Mouse (Mus musculus) hindbrain, embryonic 10.5 days (tissue): ENCODE data around the gene Acot1. TPM values are rescaled to one million over a fixed set of nuclear protein-coding genes. Genes with fewer than 3 reads are reported as not detected.
"Not testable (repeated sequence)": the region's sequence is repeated elsewhere in the genome, so short reads cannot be mapped to it uniquely, and the experiment has no call there.

Experiments
- DNase-seq: peaks from one replicate; pipeline ENCODE4 v3.0.0-alpha.2; 2017; ENCODE audit warnings: low spot score
- H3K27ac ChIP-seq: fragments of 300-500 bp; sonication (generic); 2 replicates; pipeline ENCODE4 v1.5.1; 2016; ENCODE audit warnings: mild to moderate bottlenecking, moderate library complexity
- H3K27me3 ChIP-seq: fragments of 300-500 bp; sonication (generic); 2 replicates; pipeline ENCODE4 v1.6.1; 2016; ENCODE audit warnings: mild to moderate bottlenecking; ENCODE audit not compliant: poor library complexity, insufficient read depth, severe bottlenecking
- H3K36me3 ChIP-seq: fragments of 300-500 bp; sonication (generic); 2 replicates; pipeline ENCODE4 v1.6.1; 2016; ENCODE audit warnings: mild to moderate bottlenecking, moderate library complexity
- H3K4me1 ChIP-seq: fragments of 300-500 bp; sonication (generic); replicated peaks from 2 replicates; pipeline ENCODE4 v1.6.1; 2016; ENCODE audit warnings: mild to moderate bottlenecking
- H3K4me3 ChIP-seq: fragments of 300-500 bp; sonication (generic); 2 replicates; pipeline ENCODE4 v1.5.1; 2016; ENCODE audit warnings: mild to moderate bottlenecking, moderate library complexity
- H3K9me3 ChIP-seq: fragments of 300-500 bp; sonication (generic); 2 replicates; pipeline ENCODE4 v1.6.1; 2016; ENCODE audit warnings: mild to moderate bottlenecking, moderate library complexity
- WGBS: fragments of 180-500 bp; shearing (Covaris S2); methylation state at CpG from one replicate; pipeline ENCODE4 v1.1.7; 2016; 5-methylcytosine and 5-hydroxymethylcytosine counted together
- polyA plus RNA-seq: library from polyadenylated mRNA; unstranded; fragments of >200 nt; fragmentation: Nextera tagmentation; extraction: Ambion mirVana; gene quantifications from 2 replicates; pipeline ENCODE4 v1.2.1, GENCODE M21; 2016

Gene Acot1
- 39.8 and 45.3 TPM in 2 replicates for polyA plus RNA-seq

- H3K36me3 ChIP-seq, H3K9me3 ChIP-seq, H3K27me3 ChIP-seq: not testable (repeated sequence)
- H3K4me1 ChIP-seq = peaks cover 48% of the 10 kb centered on the region
- peak; percentile 82 for DNase-seq
- H3K27ac ChIP-seq = peak within 1 kb of the TSS; percentile 85
- WGBS = 1% methylated on average over 63 of the region's 70 CpGs
- H3K4me3 ChIP-seq = peak within 1 kb of the TSS; percentile 53
Measured at GRCm38 (mm10) chr12:84009171-84009965, at the start of gene Acot1. TSS of gene Acot1 (plus strand) at chr12:84009490.

DNA sequence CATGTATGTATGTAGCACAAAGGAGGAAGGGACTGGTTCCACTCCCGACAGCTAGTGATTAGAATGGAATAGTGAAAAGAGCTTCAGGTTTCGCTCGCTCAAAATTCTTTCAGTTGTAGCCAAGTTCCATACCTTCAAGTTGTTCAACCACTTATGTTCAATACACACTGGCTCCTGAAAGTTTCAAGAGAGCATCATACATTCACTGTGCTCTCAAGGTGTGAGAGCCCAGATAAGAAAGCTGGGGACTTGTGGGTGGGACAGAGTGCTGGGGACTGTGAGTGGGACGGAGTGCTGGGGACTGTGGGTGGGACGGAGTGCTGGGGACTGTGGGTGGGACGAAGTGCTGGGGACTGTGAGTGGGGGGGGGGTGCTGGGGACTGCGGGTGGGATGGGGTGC is 44.1 kb upstream of the Acot1 start:
- Histone ChIP-seq H3K27ac (no peak overlapping the region), H3K27me3 (no peaks in the 10 kb centered on the region), H3K4me3 (no peak overlapping the region), H3K36me3 (no peaks in the 10 kb centered on the region), H3K9me3 (no peaks in the 10 kb centered on the region), H3K4me1 (no peaks in the 10 kb centered on the region)
- no peak for DNase-seq
- 87% methylated on average over 7 of the region's 7 CpGs for WGBS

DNA sequence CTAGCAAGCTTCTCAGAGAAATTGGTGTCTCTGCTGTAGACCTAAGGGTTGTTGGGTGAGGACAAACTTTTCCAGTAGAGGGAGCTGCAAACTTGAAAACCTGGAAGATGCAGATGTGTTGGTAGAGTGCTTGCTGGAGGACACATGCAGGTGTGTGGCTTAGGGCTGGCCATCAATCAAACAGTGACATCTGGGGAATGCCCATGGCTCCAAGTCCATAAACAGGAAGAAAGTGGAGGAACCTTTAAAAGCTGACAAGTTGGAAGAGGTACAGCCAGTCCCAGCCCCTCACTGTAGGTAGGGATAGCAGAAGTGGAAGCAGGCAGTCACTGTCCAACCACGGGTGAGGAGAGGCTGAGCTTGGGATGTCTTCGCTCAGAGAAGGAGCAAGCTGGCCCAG is 37.2 kb upstream of the Acot1 start:
- no peaks in the 10 kb centered on the region for H3K36me3 ChIP-seq
- no peak overlapping the region for H3K27ac ChIP-seq
- no peaks in the 10 kb centered on the region for H3K4me1 ChIP-seq
- H3K27me3 ChIP-seq = no peaks in the 10 kb centered on the region
- DNase-seq = peak; percentile 6
- no peaks in the 10 kb centered on the region for H3K9me3 ChIP-seq
- WGBS = 68% methylated on average over 2 of the region's 2 CpGs
- no peak overlapping the region for H3K4me3 ChIP-seq

DNA sequence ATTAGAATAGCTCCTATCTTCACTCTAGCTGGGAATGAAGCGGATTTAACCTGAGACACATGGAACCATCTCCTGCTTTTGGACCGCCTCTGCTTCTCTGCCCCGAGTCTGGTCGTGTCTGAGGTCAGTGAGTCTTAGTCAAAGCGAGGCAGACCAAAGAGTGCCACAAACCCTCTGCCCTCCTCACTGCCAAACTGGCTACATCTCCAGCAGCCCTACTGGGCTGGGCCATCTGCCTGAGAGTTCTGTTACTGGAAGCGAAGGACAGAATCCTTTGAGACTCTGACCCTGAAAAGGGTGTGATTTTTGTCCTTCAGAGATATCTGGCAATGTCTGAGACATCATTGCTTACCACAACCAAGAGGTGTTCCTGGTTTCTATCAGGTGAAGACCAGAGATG is 30.4 kb upstream of the Acot1 start:
- no peak overlapping the region for H3K27ac ChIP-seq
- no peak overlapping the region for H3K4me3 ChIP-seq
- no peaks in the 10 kb centered on the region for H3K9me3 ChIP-seq
- no peak for DNase-seq
- no peaks in the 10 kb centered on the region for H3K27me3 ChIP-seq
- H3K36me3 ChIP-seq = no peaks in the 10 kb centered on the region
- peaks cover 6% of the 10 kb centered on the region; the same call in 1 of the 2 replicates for H3K4me1 ChIP-seq
- 90% methylated on average over 6 of the region's 6 CpGs for WGBS

- Histone ChIP-seq H3K4me1 (peaks cover 7% of the 10 kb centered on the region; the same call in 1 of the 2 replicates), H3K9me3 (no peaks in the 10 kb centered on the region), H3K27ac (no peak overlapping the region), H3K27me3 (no peaks in the 10 kb centered on the region), H3K4me3 (no peak overlapping the region), H3K36me3 (no peaks in the 10 kb centered on the region)
- 93% methylated on average over 4 of the region's 4 CpGs for WGBS
- no peak for DNase-seq
Measured at GRCm38 (mm10) chr12:83981615-83982014, 27.7 kb upstream of the Acot1 start.

DNA sequence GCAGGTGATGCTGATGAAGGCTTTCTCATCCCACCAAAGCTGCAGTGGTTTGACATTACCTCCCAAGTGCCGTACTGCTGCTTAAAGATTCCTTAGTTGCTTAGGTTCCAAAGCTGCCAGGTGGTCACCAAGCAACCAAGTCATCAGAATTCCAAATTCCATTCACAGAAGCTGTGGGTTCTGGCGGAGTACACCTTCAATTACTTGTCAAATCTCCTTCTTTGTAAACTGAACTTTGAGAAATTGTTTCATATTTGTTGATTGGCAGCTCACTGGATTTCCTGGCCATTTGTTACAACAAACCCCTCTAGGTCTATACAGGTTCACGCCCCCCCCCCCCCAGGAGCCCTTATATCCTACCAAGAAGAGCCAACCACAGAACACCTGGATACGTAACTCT is 24.5 kb upstream of the Acot1 start, which contains the start of gene Heatr4:
TSS of gene Heatr4 (minus strand) at position 101 of the 400 bp plus-strand sequence.
- H3K27ac ChIP-seq = no peak within 1 kb of the TSS
- WGBS = 80% methylated on average over 4 of the region's 4 CpGs
- no peak for DNase-seq
- 0 out of 2 replicates have a peak, but pooled peaks cover 5% of the 10 kb centered on the region for H3K9me3 ChIP-seq
- no peak within 1 kb of the TSS for H3K4me3 ChIP-seq
- peaks cover 29% of the 10 kb centered on the region for H3K4me1 ChIP-seq
- H3K36me3 ChIP-seq = no peaks in the 10 kb centered on the region
- H3K27me3 ChIP-seq = no peaks in the 10 kb centered on the region

DNA sequence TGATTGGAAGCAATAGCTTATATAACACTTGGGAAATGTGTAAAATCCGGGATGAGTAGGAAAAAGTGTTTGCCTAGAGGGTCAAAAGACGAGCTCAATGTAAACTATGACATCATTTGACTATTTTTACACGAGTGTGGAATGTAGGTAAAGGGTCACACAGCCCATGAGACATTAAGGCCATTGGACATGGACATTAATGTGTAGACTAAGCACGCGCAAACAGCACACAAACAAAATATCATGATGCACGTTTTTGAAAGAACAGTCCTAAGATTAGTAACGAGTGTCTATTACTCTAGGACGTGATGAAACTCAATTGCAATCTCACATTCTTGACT is 22.1 kb upstream of the Acot1 start:
- Histone ChIP-seq H3K4me1 (peaks cover 26% of the 10 kb centered on the region), H3K27me3 (no peaks in the 10 kb centered on the region), H3K4me3 (peak overlapping the region; percentile 64), H3K27ac (peak overlapping the region; percentile 93), H3K36me3 (peaks cover 8% of the 10 kb centered on the region; the same call in 1 of the 2 replicates), H3K9me3 (0 out of 2 replicates have a peak, but pooled peaks cover 5% of the 10 kb centered on the region)
- DNase-seq = no peak
- 44% methylated on average over 8 of the region's 8 CpGs for WGBS

GRCm38 (mm10) chr12:83987583-83988441 is 21.5 kb upstream of the Acot1 start, which contains the start of gene Acot2:
TSS of gene Acot2 (plus strand) at chr12:83987861.
- Histone ChIP-seq H3K27ac (peak within 1 kb of the TSS; percentile 93), H3K27me3 (no peaks in the 10 kb centered on the region), H3K9me3 (0 out of 2 replicates have a peak, but pooled peaks cover 5% of the 10 kb centered on the region), H3K4me3 (peak within 1 kb of the TSS; percentile 64), H3K36me3 (peaks cover 9% of the 10 kb centered on the region), H3K4me1 (peaks cover 23% of the 10 kb centered on the region)
- 1% methylated on average over 80 of the region's 80 CpGs for WGBS
- DNase-seq = peak; percentile 85

DNA sequence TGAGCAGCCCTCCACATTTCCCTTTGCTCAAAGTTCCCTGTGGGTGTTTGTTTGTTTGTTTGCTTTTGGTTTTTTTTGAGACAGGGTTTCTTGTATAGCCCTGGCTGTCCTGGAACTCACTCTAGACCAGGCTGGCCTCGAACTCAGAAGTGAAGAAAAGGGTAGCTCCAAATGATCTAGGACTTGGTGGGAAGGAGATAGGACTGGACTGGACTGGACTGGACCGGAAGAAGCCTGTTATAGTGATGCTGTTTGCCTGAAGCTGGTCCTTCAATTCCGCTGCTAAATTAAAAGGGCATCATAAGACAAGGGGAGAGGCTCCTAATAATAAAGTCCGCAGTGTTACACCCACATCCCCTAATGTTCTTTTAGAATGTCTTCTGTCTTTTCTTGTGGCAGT is 20.8 kb upstream of the Acot1 start:
- peaks cover 23% of the 10 kb centered on the region for H3K4me1 ChIP-seq
- peak overlapping the region; percentile 93 for H3K27ac ChIP-seq
- H3K4me3 ChIP-seq = peak overlapping the region; percentile 64
- no peak for DNase-seq
- H3K36me3 ChIP-seq = peaks cover 15% of the 10 kb centered on the region
- no peaks in the 10 kb centered on the region for H3K27me3 ChIP-seq
- H3K9me3 ChIP-seq = 0 out of 2 replicates have a peak, but pooled peaks cover 5% of the 10 kb centered on the region
- WGBS = 77% methylated on average over 4 of the region's 4 CpGs

DNA sequence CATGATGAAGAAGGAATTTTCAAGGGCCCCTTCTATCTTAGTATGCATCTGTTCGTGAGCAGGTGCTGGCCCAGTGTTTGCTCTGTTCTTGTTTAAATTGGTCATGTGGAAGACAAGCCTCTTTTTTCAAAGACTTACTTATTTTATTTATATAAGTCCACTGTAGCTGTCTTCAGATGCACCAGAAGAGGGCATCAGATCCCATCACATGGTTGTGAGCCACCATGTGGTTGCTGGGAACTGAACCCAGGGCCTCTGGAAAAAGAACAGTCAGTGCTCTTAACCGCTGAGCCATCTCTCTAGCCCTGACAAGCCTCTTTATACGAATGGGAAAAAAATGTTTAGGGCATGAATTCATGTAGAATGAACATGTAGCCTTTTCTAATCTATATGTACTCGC is 19.9 kb upstream of the Acot1 start:
- Histone ChIP-seq H3K27ac (no peak overlapping the region), H3K4me3 (no peak overlapping the region), H3K36me3 (peaks cover 24% of the 10 kb centered on the region), H3K4me1 (peaks cover 23% of the 10 kb centered on the region), H3K9me3 (0 out of 2 replicates have a peak, but pooled peaks cover 5% of the 10 kb centered on the region), H3K27me3 (no peaks in the 10 kb centered on the region)
- 96% methylated on average over 4 of the region's 4 CpGs for WGBS
- no peak for DNase-seq

- peaks cover 18% of the 10 kb centered on the region for H3K36me3 ChIP-seq
- no peaks in the 10 kb centered on the region for H3K27me3 ChIP-seq
- no peaks in the 10 kb centered on the region for H3K4me1 ChIP-seq
- no peak overlapping the region for H3K4me3 ChIP-seq
- no peak for DNase-seq
- WGBS = 77% methylated on average over 2 of the region's 2 CpGs
- H3K27ac ChIP-seq = no peak overlapping the region
- peaks cover 5% of the 10 kb centered on the region; the same call in 1 of the 2 replicates for H3K9me3 ChIP-seq
Measured at GRCm38 (mm10) chr12:83997221-83997620, 12.1 kb upstream of the Acot1 start.

DNA sequence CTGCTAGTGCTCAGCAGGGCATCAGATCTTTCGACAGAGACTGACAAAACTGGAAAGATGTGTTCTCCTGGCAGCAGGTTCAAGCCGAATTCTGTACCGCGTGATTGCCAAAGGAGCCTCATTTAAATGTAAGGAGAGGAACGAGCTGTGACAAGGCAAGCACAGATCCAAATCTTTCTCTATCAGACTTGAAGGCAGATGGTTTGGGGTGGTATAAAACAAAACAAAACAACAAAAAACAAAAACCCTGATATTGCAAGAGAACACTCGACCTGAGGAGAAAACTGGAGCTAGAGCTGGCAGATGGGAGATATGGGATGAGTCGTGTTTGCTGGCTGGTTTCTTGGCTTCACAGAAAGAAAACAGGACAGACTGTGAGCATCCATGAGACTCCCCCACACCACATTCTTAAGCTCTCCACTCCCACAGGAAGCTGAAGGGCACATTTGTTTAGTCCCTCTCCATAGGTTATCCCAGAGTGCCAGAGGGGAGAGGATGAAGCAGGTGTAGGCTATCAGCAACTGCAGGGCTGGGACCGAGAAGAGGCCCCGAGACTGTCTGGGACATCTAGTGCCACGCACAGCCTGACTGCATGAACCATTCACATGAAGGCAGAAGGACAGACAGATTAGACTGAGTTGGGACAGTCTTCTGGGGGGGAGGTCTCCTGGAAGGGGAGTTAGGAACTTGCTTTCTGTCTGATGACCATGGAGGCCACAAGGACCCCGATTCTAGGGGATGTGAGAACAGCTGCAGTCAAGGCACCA is 10.8 kb upstream of the Acot1 start:
- peaks cover 10% of the 10 kb centered on the region for H3K36me3 ChIP-seq
- H3K4me3 ChIP-seq = no peak overlapping the region
- no peak overlapping the region for H3K27ac ChIP-seq
- H3K4me1 ChIP-seq = no peaks in the 10 kb centered on the region
- 66% methylated on average over 11 of the region's 11 CpGs for WGBS
- H3K27me3 ChIP-seq = no peaks in the 10 kb centered on the region
- DNase-seq = no peak
- peaks cover 5% of the 10 kb centered on the region; the same call in 1 of the 2 replicates for H3K9me3 ChIP-seq
